Mouse (Mus musculus): ENCODE measurements around the gene Gm28961. TPM values are rescaled to one million over a fixed set of nuclear protein-coding genes. Genes with fewer than 3 reads are reported as not detected.
"Not testable (repeated sequence)": the region's sequence is repeated elsewhere in the genome, so short reads cannot be mapped to it uniquely, and the experiment has no call there.

Gene Gm28961
- not detected in 2 replicates for polyA plus RNA-seq (2012; rRNA removed)

- not testable (repeated sequence) for DNase-seq (ENCODE audit: low read depth)
Observed at GRCm38 (mm10) chrY:57705397-57705796, at the start of gene Gm28961. Gene Gm28961 (plus strand): TSS chrY:57705697.

Other genes starting within 250 kb of the Gm28961 start
- not detected in 2 replicates for gene Gm21943, start 172.0 kb upstream of the Gm28961 start, polyA plus RNA-seq (2012; rRNA removed)